Mouse (Mus musculus) layer of hippocampus, adult 18-20 months (tissue): ENCODE measurements around the gene Slc9a1. TPM values are rescaled to one million over a fixed set of nuclear protein-coding genes. Genes with fewer than 3 reads are reported as not detected.

Source experiments
- DNase-seq, 2 experiments: peaks; one replicate each; pipeline ENCODE4 v3.0.0; 2022; ENCODE audit warnings: low spot score in 2 of 2
- total RNA-seq, 2 experiments: library from RNA; stranded (reverse); gene quantifications; 2 replicates each; pipeline ENCODE4 v1.2.3; 2021

Slc9a1 gene
- total RNA-seq, 2 experiments from 2014 or later = 62.2 to 62.9 TPM

DNA sequence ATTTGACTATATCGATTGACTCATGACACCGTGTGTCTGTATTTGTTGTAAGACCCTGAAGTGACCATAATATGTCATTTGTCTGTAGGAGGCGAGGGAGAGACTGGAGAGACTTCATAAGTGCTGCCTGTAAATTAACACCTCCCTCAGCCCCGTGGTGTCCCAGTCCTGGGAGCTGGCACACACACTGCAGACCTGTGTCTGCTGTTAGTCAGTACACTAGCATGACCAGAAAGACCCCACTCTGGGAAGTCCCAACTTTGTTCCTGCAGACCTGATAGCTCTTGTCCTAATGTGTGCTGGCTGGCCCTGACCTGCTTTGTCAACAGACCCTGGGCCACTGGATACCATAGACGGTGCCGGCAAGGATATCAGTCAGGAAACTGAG lies 2.8 kb downstream of the Slc9a1 start:
- no peak for DNase-seq

DNA sequence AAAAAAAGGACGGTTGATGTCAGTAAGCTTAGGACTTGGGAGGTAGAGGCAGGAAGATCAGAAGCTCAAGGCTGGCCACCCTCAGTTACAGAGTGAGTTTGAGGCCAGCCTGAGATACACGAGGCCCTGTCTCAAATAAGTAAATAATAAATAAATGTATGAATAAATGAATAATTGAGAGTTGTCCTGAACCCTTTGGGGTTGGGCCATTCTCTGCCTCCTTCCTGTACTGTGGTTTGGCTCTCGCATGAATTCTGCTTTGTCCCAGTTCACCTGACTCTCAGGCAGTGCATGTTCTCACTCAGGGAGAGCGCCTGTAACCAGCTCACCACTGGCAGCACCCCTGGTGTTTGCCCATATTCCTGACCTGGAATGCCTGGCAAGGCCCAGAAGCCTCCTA lies 4.5 kb downstream of the Slc9a1 start:
- no peak for DNase-seq

DNA sequence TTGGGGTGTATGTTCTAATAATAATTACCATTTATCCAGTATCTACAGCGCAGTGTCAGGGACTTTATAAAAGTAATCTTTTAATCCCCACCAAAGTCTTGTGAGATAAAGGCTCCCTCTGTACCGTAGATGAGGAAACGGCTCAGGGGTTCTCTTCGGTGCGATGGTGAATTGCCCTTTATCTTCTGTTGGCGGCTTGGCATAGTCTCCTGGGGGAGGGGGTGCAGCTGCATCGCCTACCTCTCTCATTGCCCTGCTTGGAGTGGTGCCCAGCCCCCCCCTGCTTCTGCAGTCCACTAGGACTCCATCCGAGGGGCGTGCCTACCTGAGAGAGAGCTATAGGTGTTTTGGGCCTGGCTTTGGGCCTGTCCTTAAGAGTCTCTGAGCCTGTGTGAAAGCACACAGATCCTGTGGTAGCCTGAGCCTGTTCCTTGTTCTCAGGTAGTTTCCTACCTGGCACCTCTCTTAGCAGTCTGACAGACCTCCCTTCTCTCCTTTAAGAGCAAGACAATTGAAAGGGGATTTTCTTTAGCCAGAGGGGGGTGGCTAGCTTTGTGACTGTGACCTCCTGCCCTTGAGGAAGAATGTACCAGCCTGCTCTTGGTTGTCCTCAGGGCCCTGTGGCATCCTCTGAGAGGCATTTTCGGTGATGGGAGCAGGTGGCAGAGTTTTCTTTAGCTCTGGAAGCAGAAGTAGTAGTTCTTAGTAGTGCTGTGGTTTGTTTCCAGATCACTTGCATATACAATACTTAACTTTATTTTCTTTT lies 6.5 kb downstream of the Slc9a1 start:
- no peak for DNase-seq

DNA sequence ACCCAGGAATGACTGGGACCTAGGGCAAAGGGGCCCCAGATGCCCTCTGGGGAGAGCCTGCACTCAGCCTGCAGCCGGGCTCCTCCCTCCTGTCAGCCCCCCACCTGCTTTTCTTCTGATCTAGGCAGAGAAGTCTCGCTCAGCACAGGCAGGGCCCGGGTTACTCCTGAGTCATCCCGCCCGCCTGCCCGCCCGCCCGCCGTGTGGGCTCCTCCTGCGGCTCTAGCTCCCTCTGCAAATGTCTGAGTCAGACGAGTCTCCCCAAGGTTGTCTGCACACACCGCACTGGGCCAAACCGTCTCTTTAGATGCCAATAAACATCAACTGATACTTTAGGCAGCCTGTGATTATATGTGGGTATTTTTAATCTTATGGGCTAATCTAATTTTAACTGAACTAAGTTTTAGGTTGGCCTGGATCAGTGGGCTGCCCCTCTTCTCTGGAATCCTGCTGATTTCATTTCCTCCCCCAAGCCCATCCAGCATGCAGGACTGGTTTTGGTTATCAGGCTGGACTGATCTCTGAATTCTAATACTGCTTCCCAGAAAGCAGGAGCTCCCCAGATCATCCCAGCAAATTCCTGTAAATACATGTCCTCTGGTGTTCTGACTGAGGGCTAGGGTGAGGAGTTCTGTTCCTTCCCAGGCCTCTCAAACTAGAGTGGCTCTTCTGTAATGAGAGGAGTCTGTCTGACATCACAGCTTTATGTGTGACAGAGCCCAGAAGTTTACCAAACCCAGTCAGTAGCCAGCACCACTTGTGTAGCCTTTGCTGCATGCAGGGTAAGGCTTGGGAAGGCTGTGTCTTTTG lies 8.9 kb downstream of the Slc9a1 start:
- no peak for DNase-seq

DNA sequence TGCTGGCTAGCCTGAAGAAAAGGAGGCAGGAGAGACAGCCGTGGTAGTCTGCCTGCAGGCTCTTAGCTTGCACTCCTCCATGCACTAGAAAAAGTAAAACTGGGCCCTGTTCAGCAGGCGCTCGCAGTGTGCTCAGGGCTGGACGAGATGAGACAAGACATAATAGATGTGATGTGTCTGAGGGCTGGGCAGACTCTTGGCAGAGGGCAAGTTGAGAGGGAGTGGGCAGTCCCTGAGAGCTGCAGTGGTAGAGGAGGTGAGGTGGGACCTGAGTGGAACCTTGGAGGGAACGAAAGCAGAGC lies 9.5 kb downstream of the Slc9a1 start:
- DNase-seq = no peak

DNA sequence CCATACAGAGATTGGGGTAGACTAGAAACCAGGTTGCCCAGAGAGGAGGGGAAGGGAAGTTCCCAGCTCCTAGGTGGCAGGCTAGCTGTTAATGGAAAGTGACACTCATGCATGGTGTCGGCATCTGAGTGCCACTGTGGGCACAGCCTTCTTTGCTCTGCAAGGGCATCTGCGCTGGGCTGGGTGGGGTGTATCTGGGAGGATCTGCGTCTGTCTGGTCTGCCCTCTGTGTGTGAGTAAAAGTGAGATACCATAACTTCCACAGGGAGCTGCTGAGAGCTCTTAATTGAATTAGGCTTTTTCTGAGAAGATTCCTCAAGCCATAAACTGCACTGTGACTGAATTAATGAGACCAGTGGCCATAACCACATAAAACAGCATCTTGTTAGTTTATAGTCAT lies 10.4 kb downstream of the Slc9a1 start:
- DNase-seq = no peak

DNA sequence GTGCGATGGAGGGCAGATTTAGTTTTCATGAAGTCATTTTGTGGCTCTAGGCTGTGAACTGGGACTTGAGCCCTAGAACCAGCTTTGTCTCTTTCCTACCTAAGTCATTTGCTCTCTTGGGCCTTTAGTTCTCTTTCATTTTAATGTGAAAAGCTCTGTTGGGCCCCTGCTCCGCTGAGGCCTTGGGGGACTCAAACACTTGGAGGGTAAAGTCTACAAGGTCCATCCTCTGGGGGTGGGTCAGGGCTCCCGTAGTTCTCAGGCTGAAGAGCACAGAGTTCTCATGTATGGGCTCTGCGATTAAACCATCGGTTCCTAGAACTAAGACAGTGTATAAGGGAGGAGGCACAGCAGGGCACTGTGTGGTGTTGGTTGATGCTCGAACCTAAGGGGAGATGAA lies 11.0 kb downstream of the Slc9a1 start:
- DNase-seq = no peak

DNA sequence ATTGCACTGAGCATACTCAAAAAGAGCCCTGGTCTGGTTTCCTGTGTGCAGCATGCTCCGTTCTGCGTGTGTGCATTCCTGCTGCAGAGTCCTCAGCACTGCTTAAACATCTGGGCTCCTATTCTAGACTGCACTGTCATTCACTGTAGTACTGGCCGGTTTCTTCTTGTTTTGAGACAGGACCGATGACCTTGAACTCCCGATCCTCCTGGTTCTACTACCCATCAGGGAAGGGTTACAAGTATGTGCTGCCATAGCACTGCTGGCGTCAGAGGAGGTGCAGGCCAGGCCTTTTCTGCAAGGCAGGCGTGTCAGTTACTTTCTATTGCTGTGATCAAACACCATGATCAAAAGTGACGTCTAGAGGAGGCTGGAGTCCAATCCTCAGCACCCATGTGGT lies 11.6 kb downstream of the Slc9a1 start:
- no peak for DNase-seq

DNA sequence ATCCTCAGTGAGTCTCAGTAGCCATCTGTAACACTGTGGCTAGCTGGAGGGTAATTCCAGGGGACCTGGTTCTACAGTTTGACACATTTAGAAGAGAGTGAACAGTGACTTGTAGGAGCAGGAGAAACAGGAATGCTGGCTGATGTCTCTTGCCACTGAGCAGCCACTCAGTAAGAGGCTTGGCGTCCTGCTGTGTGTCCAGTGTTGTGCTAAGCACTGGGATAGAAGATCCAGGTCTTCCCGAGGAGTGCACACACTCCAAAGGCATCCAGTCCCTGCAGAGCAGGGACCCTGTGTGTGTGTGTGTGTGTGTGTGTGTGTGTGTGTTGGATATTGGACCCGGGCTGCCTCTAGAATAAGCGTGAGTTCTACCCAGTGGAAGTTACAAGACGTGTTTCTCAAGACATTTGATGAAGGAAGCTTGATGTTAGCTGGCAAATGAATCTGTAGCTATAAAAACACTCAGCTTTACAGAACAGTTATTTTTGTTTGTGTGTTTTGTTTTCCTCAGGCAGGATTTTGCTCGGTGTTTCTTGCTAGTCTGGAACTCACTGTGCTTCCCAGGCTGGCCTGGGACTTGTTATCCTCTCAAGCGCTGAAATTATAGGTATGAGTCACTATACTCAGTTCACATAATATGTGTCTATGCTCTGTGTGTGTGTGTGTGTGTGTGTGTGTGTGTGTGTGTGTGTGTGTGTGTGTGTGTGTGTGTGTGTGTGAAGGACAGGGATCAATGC lies 16.7 kb downstream of the Slc9a1 start:
- DNase-seq = no peak

DNA sequence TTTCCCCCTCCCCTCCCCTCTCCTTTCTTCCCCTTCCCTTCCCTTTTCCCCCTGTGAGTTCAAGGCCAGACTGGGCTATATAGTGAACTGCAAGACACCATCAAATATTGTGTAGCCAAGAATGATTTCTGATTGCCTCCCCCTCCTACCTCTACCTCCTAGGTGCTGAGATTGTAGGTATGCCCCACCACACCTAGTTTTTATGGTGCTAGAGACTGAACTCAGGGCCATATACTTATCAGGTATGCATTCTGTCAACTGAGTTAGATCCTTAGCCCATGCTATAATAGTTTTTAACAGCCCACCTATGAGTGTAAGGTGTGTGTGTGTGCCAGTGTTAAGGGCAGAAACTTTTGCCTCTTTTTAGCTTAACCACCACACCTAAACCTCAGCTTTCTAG lies 17.5 kb downstream of the Slc9a1 start:
- DNase-seq = no peak

DNA sequence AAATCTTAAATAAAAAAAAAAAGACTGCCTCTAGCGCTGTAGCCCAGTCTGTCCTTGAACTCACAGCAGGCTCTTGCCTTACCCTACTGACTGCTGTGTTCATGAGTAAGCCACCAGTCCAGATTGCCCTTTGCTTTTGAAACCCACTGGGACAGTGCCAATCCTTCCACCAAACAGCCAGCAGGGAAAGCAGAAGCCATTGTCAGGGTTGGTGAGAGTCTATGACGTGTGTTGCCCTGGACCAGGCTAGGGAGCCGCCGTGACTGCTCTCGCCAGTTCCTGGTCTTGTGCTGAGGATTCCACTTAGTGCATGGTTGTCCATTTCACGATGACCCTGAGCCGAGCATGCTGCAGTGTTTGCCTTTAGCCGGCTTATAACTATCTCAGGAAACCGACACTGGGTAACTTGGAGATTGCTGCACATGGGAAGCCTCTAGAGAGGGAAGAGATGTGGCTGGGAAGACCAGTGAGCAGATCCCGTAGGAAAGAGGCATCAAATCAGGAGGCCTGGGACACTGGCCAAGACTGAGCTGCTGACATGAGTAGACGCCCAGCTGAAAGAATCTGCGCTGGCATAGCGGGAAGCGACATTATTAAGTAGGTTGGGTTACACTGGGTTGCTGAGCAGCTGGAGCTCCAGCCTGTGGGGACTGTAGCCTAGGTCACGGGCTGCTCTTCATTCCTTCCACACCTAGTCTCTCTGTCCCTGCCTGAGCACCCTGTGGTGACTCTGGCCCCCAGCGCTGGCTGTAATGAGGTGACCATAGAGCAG lies 19.5 kb downstream of the Slc9a1 start:
- DNase-seq = no peak

DNA sequence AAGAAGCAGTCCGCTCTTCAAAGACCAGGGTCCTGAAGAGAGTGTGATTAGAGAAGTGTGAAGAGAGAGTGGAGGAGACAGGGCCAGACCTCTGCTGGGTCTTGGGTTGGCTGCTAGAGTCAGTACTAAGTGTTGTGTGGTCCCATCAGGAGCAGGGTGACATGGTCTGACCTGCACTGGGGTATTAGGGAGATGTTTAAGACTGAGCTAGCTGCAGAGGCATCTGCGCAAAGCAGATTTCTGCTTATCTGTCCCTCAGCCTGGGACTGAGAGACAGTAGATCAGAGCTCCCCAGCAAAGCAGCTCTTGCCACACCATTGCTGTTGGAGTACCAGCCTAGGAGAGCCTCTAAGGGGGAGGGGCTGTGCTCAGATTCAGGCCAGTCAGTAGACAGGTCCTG lies 20.5 kb downstream of the Slc9a1 start:
- DNase-seq = no peak

DNA sequence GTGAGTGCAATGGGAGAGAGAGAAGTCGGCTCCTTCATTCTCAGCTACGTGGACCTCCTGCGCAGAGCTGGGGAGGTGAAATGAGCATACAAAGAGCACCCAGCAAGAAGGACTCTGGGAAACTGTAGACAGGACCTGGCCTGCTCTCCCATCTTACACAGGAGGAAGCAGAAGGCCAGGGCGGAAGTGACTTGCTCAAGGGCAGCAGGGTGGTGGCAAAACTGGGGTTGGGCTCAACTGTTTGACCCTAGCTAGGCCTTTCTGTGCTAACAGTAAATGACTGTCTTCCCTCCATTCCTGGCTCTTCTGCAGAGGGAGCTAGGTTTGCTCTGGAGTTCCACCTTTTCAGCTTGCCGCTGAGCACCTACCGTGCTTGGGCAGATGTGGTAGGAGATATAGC lies 21.1 kb downstream of the Slc9a1 start:
- no peak for DNase-seq

DNA sequence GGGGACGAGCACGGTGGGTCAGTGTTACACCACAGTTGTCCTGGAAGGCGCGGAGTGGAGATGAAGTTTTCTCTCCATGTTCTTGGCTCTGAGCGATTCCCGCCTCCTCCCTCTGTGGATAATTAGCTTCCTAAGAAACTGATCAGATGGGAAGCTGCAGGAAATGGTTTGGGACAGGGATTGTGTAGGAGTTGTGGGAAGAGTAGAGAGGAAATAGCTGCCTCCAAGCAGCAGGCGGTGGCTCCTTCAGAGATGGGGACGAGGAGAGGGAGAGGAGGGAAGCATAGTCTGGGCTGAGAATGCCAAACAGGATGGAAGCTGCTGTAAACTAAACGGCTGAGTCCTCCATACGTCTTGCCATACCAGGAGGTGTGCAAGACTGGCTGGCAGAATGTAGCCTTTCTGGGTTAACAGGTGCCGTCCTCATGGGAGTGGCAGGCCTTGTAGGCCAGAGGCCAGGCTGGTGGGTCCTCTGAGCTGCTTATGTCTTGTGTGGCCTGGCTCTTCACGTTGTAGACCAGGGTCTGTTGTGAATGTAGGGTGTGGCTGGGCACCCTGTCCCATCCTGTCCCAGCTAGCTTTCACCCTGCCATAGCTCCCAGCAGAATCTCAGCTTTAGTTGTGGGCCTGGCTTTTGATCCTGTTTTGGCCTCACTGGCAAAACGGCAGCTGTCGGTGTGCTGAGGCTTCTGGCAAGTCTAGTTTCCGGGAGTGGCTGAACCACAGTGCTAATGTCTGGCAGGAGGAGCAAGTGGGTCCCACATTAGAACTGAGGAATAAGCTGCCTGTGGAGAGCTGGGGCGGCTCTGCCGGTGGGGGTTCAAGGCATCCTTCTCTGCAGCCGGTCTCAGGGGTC lies 21.9 kb downstream of the Slc9a1 start:
- DNase-seq = peak; percentile 62 to 73

DNA sequence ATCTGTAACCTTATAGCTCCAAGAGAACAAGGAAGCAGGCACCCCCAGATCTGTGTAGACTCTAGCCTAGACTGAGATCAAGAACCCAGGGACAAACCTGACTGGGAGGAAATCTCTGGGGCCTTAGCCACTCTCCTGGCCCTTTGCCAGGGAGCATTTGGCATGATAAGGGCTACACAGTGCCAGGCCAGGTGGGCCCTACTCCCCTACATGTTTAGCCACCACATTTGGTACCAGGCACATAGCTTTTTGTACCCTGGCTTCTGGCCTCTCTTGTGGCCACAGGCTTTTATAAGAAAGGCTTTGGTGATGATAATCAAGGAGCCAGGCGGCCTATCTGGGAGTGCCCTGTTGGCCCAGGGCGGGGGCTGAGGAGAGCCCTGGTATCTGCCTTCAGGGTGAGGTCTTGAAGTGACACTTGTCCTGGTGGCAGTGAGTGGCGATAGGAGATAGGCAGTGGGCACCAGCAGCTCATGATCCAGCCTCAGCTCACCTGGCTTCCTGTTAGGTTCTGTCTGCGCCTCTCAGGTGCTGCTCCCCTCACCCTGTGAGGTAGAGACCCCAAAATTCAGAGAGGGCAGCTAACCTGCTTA lies 25.6 kb downstream of the Slc9a1 start:
- no peak for DNase-seq

DNA sequence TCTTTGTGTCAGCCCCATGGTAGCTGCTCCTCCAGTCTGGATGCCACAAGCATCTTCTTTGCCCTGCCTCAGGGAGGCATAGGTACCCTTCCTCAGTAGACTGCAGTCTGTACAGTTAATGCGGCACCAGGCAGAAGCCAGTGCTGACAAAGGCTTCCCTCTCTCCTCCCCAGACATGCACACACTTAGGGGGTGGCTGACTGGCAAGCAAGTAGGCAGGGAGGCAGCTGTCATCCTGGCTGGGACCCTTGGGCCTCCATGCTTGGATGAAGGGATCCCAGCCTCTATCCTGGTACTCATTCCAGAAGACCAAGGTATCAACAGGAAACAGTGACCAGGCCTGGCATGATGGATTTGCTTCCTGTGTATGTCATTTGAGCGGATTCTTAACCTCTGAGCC lies 26.6 kb downstream of the Slc9a1 start:
- DNase-seq = no peak

DNA sequence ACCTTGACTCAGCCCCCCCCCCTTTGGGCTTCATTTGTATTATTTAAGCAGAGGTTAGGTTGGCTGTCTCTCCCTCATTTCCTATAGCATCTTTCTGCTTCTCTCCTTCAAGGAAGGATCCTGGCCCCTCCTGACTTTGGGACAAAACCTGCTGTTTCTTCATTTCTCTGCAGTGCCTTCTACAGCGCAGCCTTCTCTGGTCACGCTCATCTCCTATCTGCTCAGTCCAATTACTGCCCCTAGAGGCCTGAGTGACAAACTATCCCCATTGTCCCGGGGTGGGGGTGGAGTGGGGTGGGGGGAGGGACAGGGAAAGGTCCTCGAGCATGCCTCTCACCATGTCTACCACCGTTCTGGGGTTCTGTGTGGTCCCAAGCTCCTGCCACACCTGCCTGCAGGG lies 27.8 kb downstream of the Slc9a1 start:
- DNase-seq = no peak

DNA sequence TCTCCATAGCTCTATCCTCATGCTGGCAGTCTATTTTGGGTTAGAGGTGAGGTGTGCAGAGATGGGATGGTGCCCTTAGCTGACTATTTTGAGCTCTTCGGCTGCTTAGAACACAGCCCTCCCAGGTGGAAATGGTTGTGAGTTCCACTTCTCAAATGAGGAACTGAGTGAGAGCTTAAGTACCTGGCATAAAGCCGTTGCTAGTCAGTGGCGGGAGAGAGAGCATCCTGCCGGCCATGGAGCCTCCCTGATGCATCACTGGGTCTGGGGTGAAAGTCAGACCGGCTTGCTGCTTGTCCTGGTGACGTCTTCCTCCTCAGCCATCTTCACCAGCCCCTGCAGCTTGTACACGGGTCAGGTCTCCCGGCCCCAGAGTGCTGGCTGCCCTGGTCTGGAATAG lies 28.5 kb downstream of the Slc9a1 start:
- no peak for DNase-seq

DNA sequence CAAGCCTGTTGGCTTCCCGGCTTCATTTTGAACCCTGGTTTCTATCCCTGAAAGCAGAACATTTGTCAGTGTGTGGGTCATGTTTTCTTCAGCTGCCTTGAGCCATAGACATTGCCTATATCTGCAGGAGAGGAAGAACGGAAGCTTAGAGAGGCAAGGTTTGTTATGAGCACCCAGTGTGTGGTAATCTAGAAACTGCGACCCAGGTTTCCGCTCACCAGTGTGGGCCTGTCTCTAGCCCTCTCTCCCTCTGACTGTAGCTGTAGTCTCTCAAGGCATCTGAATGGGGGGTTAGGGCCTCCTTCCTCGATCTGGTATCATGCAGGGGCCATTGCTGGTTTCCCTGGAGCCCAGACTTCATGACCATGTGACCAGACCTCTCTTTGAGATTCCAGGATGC lies 29.1 kb downstream of the Slc9a1 start:
- DNase-seq = no peak

DNA sequence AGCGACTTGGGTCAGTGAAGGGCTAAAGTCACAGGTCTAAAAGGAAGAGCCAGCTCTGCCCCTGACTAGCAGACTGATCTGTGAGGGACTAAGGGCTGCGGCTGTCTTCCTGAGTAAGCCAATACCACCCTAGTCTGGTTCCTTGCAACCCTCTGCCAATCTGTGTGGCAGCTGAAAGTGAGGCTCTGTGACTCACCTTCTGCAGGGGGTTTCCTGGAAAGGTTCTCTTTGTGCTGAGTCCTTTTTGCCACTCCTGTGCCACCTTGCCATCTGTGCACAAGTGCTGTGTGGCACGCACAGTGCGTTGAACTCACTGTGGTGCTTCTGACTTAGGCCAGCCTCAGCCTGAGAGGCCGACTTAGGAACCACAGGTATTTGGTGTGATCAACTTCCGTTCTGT lies 30.0 kb downstream of the Slc9a1 start:
- DNase-seq = no peak
